Mouse (Mus musculus) lung, postnatal 0 days (tissue): ENCODE results near the gene Tmem69. TPM values are rescaled to one million over a fixed set of nuclear protein-coding genes. Genes with fewer than 3 reads are reported as not detected.

ENCODE experiments used
- ATAC-seq: fragments of 200-750 bp; cut with Nextera tagmentation; 2 replicates; pipeline ENCODE4 v1.8.0; 2017; ENCODE audit warnings: moderate library complexity
- DNase-seq: peaks from one replicate; pipeline ENCODE4 v3.0.0-alpha.2; 2016; ENCODE audit warnings: low spot score
- H3K27ac ChIP-seq: fragments of 300-500 bp; sonication (generic); 2 replicates; pipeline ENCODE4 v1.5.1; 2014; ENCODE audit warnings: antibody characterized with exemption, mild to moderate bottlenecking, low read length, mixed read lengths
- H3K27me3 ChIP-seq: fragments of 300-500 bp; sonication (generic); replicated peaks from 2 replicates; pipeline ENCODE4 v1.6.1; 2014; ENCODE audit warnings: low read length, mixed read lengths; ENCODE audit not compliant: insufficient read depth
- H3K36me3 ChIP-seq: fragments of 300-500 bp; sonication (generic); 2 replicates; pipeline ENCODE4 v1.6.1; 2014; ENCODE audit warnings: low read length, mixed read lengths; ENCODE audit not compliant: insufficient read depth
- H3K4me1 ChIP-seq: fragments of 300-500 bp; sonication (generic); 2 replicates; pipeline ENCODE4 v1.6.1; 2014; ENCODE audit warnings: antibody characterized with exemption, low read depth, low read length, mixed read lengths; ENCODE audit not compliant: insufficient read depth
- H3K4me2 ChIP-seq: fragments of 300-500 bp; sonication (generic); replicated peaks from 2 replicates; pipeline ENCODE4 v1.6.1; 2014; ENCODE audit warnings: low read depth, mild to moderate bottlenecking, low read length, moderate library complexity, mixed read lengths
- H3K4me3 ChIP-seq: fragments of 300-500 bp; sonication (generic); 2 replicates; pipeline ENCODE4 v1.5.1; 2014; ENCODE audit warnings: low read depth, low read length
- H3K9ac ChIP-seq: fragments of 300-500 bp; sonication (generic); replicated peaks from 2 replicates; pipeline ENCODE4 v1.6.1; 2014; ENCODE audit warnings: low read depth, mild to moderate bottlenecking
- H3K9me3 ChIP-seq: fragments of 300-500 bp; sonication (generic); 2 replicates; pipeline ENCODE4 v1.6.1; 2016; ENCODE audit warnings: low read length, mixed read lengths
- CTCF ChIP-seq: IDR thresholded peaks from 2 replicates; pipeline ENCODE4 v1.5.1; 2016; ENCODE audit warnings: antibody characterized with exemption, mild to moderate bottlenecking
- EP300 ChIP-seq: IDR thresholded peaks from 2 replicates; pipeline ENCODE4 v1.6.1; 2016; ENCODE audit warnings: antibody characterized with exemption, mild to moderate bottlenecking, control low read depth
- WGBS: fragments of 180-500 bp; shearing (Covaris S2); extraction: QIAGEN DNeasy Blood & Tissue Kit; methylation state at CpG from one replicate; pipeline ENCODE4 v1.1.7; 2014; 5-methylcytosine and 5-hydroxymethylcytosine counted together
- polyA plus RNA-seq: library from polyadenylated mRNA; unstranded; fragments of >200 nt; fragmentation: Nextera tagmentation; extraction: Ambion mirVana; gene quantifications from 2 replicates; pipeline ENCODE4 v1.2.1, GENCODE M21; 2015

Gene Tmem69
- polyA plus RNA-seq, 1 experiment from 2014 or later = 10.7 TPM

DNA sequence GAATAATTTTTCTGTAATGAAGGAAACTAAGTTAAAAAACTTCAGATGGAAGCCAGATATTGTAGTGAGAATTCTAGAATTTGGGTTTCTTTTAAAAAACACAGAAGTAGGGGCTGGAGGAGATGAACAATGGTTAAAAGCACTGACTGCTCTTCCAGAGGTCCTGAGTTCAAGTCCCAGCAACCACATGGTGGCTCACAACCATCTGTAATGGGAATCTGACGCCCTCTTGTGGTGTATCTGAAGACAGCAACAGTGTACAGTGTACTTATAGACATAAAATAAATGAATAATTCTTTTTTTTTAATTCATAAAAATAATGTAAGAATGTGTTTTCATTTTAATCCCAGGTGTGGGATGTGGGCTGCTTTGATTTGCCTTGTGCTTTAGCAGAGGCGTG lies 24.6 kb downstream of the Tmem69 start:
- TF ChIP-seq EP300 (no peak), CTCF (0 out of 2 replicates have a peak, but pooled peaks have one; percentile 13)

GRCm38 (mm10) chr4:116507425-116508218 lies 48.1 kb downstream of the Tmem69 start, which contains the start of gene Ipp:
TSS of gene Ipp (plus strand) at chr4:116507549.
- WGBS = 3% methylated on average over 45 of the region's 55 CpGs
- ATAC-seq = peak; percentile 99
- TF ChIP-seq EP300 (no peak), CTCF (peak; percentile 57)

More for the DNA sequence above, 24.6 kb downstream of the Tmem69 start:
- no peaks in the 10 kb centered on the region for H3K27me3 ChIP-seq
- 60% methylated on average over 2 of the region's 2 CpGs for WGBS
- H3K9me3 ChIP-seq = no peaks in the 10 kb centered on the region
- H3K4me3 ChIP-seq = no peak overlapping the region
- H3K9ac ChIP-seq = no peak overlapping the region
- H3K36me3 ChIP-seq = no peaks in the 10 kb centered on the region
- H3K27ac ChIP-seq = no peak overlapping the region
- DNase-seq (no peak), ATAC-seq (no peak)
- H3K4me2 ChIP-seq = no peak overlapping the region
- no peaks in the 10 kb centered on the region for H3K4me1 ChIP-seq

GRCm38 (mm10) chr4:116506886-116507424 lies 48.8 kb downstream of the Tmem69 start:
- Histone ChIP-seq H3K9me3 (no peaks in the 10 kb centered on the region), H3K27ac (peak overlapping the region; percentile 88), H3K9ac (0 out of 2 replicates have a peak overlapping the region, but pooled peaks have one; percentile 64), H3K4me1 (no peaks in the 10 kb centered on the region), H3K4me3 (peak overlapping the region; percentile 57), H3K4me2 (peak overlapping the region; percentile 67), H3K27me3 (no peaks in the 10 kb centered on the region), H3K36me3 (no peaks in the 10 kb centered on the region)
- DNase-seq (no peak), ATAC-seq (no peak)
- TF ChIP-seq CTCF = no peak
- no peak for TF ChIP-seq EP300
- WGBS = 25% methylated on average over 11 of the region's 11 CpGs

More at GRCm38 (mm10) chr4:116507425-116508218, 48.1 kb downstream of the Tmem69 start, which contains the start of gene Ipp:
- H3K27ac ChIP-seq = peak within 1 kb of the TSS; percentile 88
- no peaks in the 10 kb centered on the region for H3K36me3 ChIP-seq
- H3K4me3 ChIP-seq = peak within 1 kb of the TSS; percentile 57
- H3K27me3 ChIP-seq = no peaks in the 10 kb centered on the region
- H3K9me3 ChIP-seq = no peaks in the 10 kb centered on the region
- peak; percentile 96 for DNase-seq
- H3K9ac ChIP-seq = peak within 1 kb of the TSS; percentile 64
- peak within 1 kb of the TSS; percentile 67 for H3K4me2 ChIP-seq
- H3K4me1 ChIP-seq = no peaks in the 10 kb centered on the region

Other genes with a start within 250 kb of the Tmem69 start
- gene Mast2, start 91.8 kb downstream of the Tmem69 start, polyA plus RNA-seq = 5.9 and 7.1 TPM in 2 replicates
- 6.7 and 7.4 TPM in 2 replicates for gene Ipp, start 48.4 kb downstream of the Tmem69 start, polyA plus RNA-seq
- 34.2 and 37.1 TPM in 2 replicates for gene Gpbp1l1, start 1.7 kb upstream of the Tmem69 start, polyA plus RNA-seq
- 46.2 and 47.5 TPM in 2 replicates for gene Ccdc17, start 40.7 kb upstream of the Tmem69 start, polyA plus RNA-seq
- 22.5 and 24.5 TPM in 2 replicates for gene Nasp, start 72.0 kb upstream of the Tmem69 start, polyA plus RNA-seq
- 699 and 734 TPM in 2 replicates for gene Akr1a1, start 95.7 kb upstream of the Tmem69 start, polyA plus RNA-seq
- 1,065 and 1,091 TPM in 2 replicates for gene Prdx1, start 129.6 kb upstream of the Tmem69 start, polyA plus RNA-seq
- 6.9 and 7.1 TPM in 2 replicates for gene Mmachc, start 152.5 kb upstream of the Tmem69 start, polyA plus RNA-seq
- 17.3 and 21.9 TPM in 2 replicates for gene Ccdc163, start 152.6 kb upstream of the Tmem69 start, polyA plus RNA-seq
- gene Tesk2, start 165.0 kb upstream of the Tmem69 start, polyA plus RNA-seq = 4.0 and 4.3 TPM in 2 replicates